Mouse (Mus musculus): Measurements from ENCODE around the gene Nup210. TPM values are rescaled to one million over a fixed set of nuclear protein-coding genes. Genes with fewer than 3 reads are reported as not detected.
A peak's percentile ranks its signal among the peaks of the same experiment; 100 is the strongest.

Nup210 gene
- total and polyA plus RNA-seq, 3 experiments = 46.3 to 394 (median 71.5) TPM

- no peak for TF ChIP-seq RAD21 (IDR thresholded peaks at IDR 0.05; ENCODE audit: low read depth, low read length)
- no peak for TF ChIP-seq MAX (IDR thresholded peaks at IDR 0.05; ENCODE audit: low read length)
- no peak for TF ChIP-seq TBP (IDR thresholded peaks at IDR 0.05; ENCODE audit: low read depth, low read length)
- no peak for TF ChIP-seq SMC3 (IDR thresholded peaks at IDR 0.05; ENCODE audit: low read depth, low read length)
Observed at GRCm38 (mm10) chr6:91085114-91085892, 31.3 kb downstream of the Nup210 start (continued).

- Histone ChIP-seq H3K9ac (ENCODE audit: control insufficient read depth, low read depth, low read length, poor library complexity, severe bottlenecking) (no peak overlapping the region), H3K9me3 (replicated peaks; ENCODE audit: insufficient read depth, low read length) (no peaks in the 10 kb centered on the region), H3K4me1 (ENCODE audit: control insufficient read depth in 1 of 2, insufficient read depth in 2 of 2, low read length in 2 of 2) (peaks cover 0 to 2% of the 10 kb centered on the region in 2 experiments; a peak in 1 of 4 replicates)
Observed at GRCm38 (mm10) chr6:91080033-91080432, 36.6 kb downstream of the Nup210 start.

GRCm38 (mm10) chr6:91076249-91076648 is 40.4 kb downstream of the Nup210 start:
- Histone ChIP-seq H3K79me2 (ENCODE audit: control insufficient read depth, insufficient read depth, low read length, poor library complexity) (no peaks in the 10 kb centered on the region), H3K27ac (ENCODE audit: control insufficient read depth, low read depth, low read length) (no peak overlapping the region), H3K9ac (ENCODE audit: control insufficient read depth, low read depth, low read length, poor library complexity, severe bottlenecking) (no peak overlapping the region), H3K9me3 (replicated peaks; ENCODE audit: insufficient read depth, low read length) (no peaks in the 10 kb centered on the region), H3K36me3 (ENCODE audit: control insufficient read depth in 1 of 2, insufficient read depth in 2 of 2, low read length in 2 of 2) (peaks cover 0 to 22% of the 10 kb centered on the region in 2 experiments; a peak in 2 of 4 replicates), H3K4me1 (ENCODE audit: control insufficient read depth in 1 of 2, insufficient read depth in 2 of 2, low read length in 2 of 2) (no peaks in the 10 kb centered on the region), H3K4me3 (ENCODE audit: control insufficient read depth in 1 of 2, insufficient read depth in 1 of 2, low read depth in 2 of 2, low read length in 2 of 2) (no peak overlapping the region), H3K27me3 (ENCODE audit: control insufficient read depth in 1 of 2, insufficient read depth in 2 of 2, low read length in 2 of 2) (no peaks in the 10 kb centered on the region)
- no peak for DNase-seq (ENCODE audit: low read depth, low spot score)
- TF ChIP-seq MXI1 (IDR thresholded peaks at IDR 0.05; ENCODE audit: low read depth, low read length) = no peak
- no peak for TF ChIP-seq ETS1 (IDR thresholded peaks at IDR 0.05; ENCODE audit: low read depth, low read length)
- no peak for TF ChIP-seq MYC (IDR thresholded peaks at IDR 0.05; ENCODE audit: low read depth, low read length)
- no peak for TF ChIP-seq POLR2A (IDR thresholded peaks at IDR 0.05; ENCODE audit: control insufficient read depth in 1 of 2, insufficient read depth in 1 of 2, low read depth in 1 of 2, low read length in 2 of 2, poor library complexity in 1 of 2)
- TF ChIP-seq MAZ (IDR thresholded peaks at IDR 0.05; ENCODE audit: low read depth, low read length) = no peak
- TF ChIP-seq POLR2AphosphoS5 (IDR thresholded peaks at IDR 0.05; ENCODE audit: borderline replicate concordance, low read depth, low read length) = no peak
- TF ChIP-seq GATA1 (IDR thresholded peaks at IDR 0.05; ENCODE audit: low read depth, low read length) = no peak
- no peak for TF ChIP-seq RCOR1 (IDR thresholded peaks at IDR 0.05; ENCODE audit: low read depth, low read length)
- TF ChIP-seq EP300 (IDR thresholded peaks at IDR 0.05; ENCODE audit: low read depth in 1 of 2, low read length in 2 of 2) = no peak
- no peak for TF ChIP-seq TAL1 (IDR thresholded peaks at IDR 0.05; ENCODE audit: low read length)
- TF ChIP-seq ELF1 (IDR thresholded peaks at IDR 0.05; ENCODE audit: low read depth, low read length) = no peak
- no peak for TF ChIP-seq MEF2A (IDR thresholded peaks at IDR 0.05; ENCODE audit: extremely low read depth, insufficient replicate concordance, low read depth, low read length, poor library complexity, severe bottlenecking)
- no peak for TF ChIP-seq HCFC1 (IDR thresholded peaks at IDR 0.05; ENCODE audit: low read depth, low read length)
- TF ChIP-seq ZNF384 (IDR thresholded peaks at IDR 0.05; ENCODE audit: low read depth, low read length) = no peak
- TF ChIP-seq TCF12 (IDR thresholded peaks at IDR 0.05; ENCODE audit: low read depth, low read length) = no peak

More at GRCm38 (mm10) chr6:91080033-91080432, 36.6 kb downstream of the Nup210 start:
- no peaks in the 10 kb centered on the region for H3K27me3 ChIP-seq (ENCODE audit: control insufficient read depth in 1 of 2, insufficient read depth in 2 of 2, low read length in 2 of 2)
- DNase-seq (ENCODE audit: low read depth, low spot score) = peak; percentile 20
- TF ChIP-seq POLR2AphosphoS5 (IDR thresholded peaks at IDR 0.05; ENCODE audit: borderline replicate concordance, low read depth, low read length) (no peak), CTCF (IDR thresholded peaks at IDR 0.05 in 2 of 3, conservative IDR thresholded peaks at IDR 0.05 in 1 of 3; ENCODE audit: control insufficient read depth in 1 of 3, insufficient read depth in 1 of 3, low read depth in 2 of 3, low read length in 3 of 3, poor library complexity in 1 of 3, severe bottlenecking in 1 of 3) (peak in 2 of 3 experiments; percentile 8 to 31; a peak in 3 of 6 replicates), SMC3 (IDR thresholded peaks at IDR 0.05; ENCODE audit: low read depth, low read length) (peak; percentile 7; the same call in 1 of the 2 replicates)
- H3K36me3 ChIP-seq (ENCODE audit: control insufficient read depth in 1 of 2, insufficient read depth in 2 of 2, low read length in 2 of 2) = peaks cover 2 to 16% of the 10 kb centered on the region in 2 experiments; a peak in 3 of 4 replicates
- H3K27ac ChIP-seq (ENCODE audit: control insufficient read depth, low read depth, low read length) = no peak overlapping the region
- no peaks in the 10 kb centered on the region for H3K79me2 ChIP-seq (ENCODE audit: control insufficient read depth, insufficient read depth, low read length, poor library complexity)
- H3K4me3 ChIP-seq (ENCODE audit: control insufficient read depth in 1 of 2, insufficient read depth in 1 of 2, low read depth in 2 of 2, low read length in 2 of 2) = no peak overlapping the region
